Mouse (Mus musculus): Measurements from ENCODE around the gene St8sia1. TPM values are rescaled to one million over a fixed set of nuclear protein-coding genes. Genes with fewer than 3 reads are reported as not detected.
A peak's percentile ranks its signal among the peaks of the same experiment; 100 is the strongest.

St8sia1 gene
- polyA plus RNA-seq, 1 experiment from 2014 or later, result 3.4 TPM

GRCm38 (mm10) chr6:142792241-142792968 lies 171.8 kb downstream of the St8sia1 start:
- WGBS, result 23% methylated on average over 13 of the region's 13 CpGs
- no peak for DNase-seq (ENCODE audit: low spot score)
- no peaks in the 10 kb centered on the region for H3K36me3 ChIP-seq
- H3K27ac ChIP-seq, result no peak overlapping the region; the same call in 1 of the 2 replicates
- H3K4me1 ChIP-seq, result peaks cover 34% of the 10 kb centered on the region
- H3K9me3 ChIP-seq, result no peaks in the 10 kb centered on the region
- H3K27me3 ChIP-seq (ENCODE audit: insufficient read depth, poor library complexity, severe bottlenecking), result no peaks in the 10 kb centered on the region
- H3K4me3 ChIP-seq, result 0 out of 2 replicates have a peak overlapping the region, but pooled peaks have one; percentile 1

DNA sequence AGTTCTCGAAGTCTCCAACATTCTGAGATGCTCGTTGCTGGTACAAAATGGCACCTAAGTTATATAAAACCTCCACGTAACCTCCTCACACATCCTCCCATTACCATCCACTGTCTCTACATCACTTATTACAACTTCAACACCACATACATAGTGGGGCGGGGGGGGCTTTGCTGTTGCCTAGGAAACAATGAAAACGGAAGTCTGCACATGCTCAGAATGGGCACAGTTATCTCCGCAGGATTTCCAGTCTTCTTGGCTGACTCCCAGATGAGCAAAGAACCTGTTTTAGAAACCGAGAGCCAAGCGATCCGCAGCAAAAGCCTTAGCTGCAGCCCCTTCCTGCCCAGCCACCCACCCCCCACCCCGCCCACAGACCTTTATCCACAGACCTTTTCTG lies 174.5 kb downstream of the St8sia1 start:
- no peak for DNase-seq (ENCODE audit: low spot score)
- no peak overlapping the region for H3K4me3 ChIP-seq
- H3K36me3 ChIP-seq, result no peaks in the 10 kb centered on the region
- WGBS, result 86% methylated on average over 10 of the region's 10 CpGs
- no peaks in the 10 kb centered on the region for H3K27me3 ChIP-seq (ENCODE audit: insufficient read depth, poor library complexity, severe bottlenecking)
- peaks cover 25% of the 10 kb centered on the region for H3K4me1 ChIP-seq
- H3K27ac ChIP-seq, result no peak overlapping the region
- no peaks in the 10 kb centered on the region for H3K9me3 ChIP-seq

GRCm38 (mm10) chr6:142788042-142788987 lies 175.9 kb downstream of the St8sia1 start:
- no peaks in the 10 kb centered on the region for H3K36me3 ChIP-seq
- no peak overlapping the region for H3K27ac ChIP-seq
- WGBS, result 46% methylated on average over 18 of the region's 18 CpGs
- H3K4me3 ChIP-seq, result no peak overlapping the region; the same call in 1 of the 2 replicates
- H3K4me1 ChIP-seq, result peaks cover 15% of the 10 kb centered on the region
- peak; percentile 74 for DNase-seq (ENCODE audit: low spot score)
- no peaks in the 10 kb centered on the region for H3K9me3 ChIP-seq
- H3K27me3 ChIP-seq (ENCODE audit: insufficient read depth, poor library complexity, severe bottlenecking), result no peaks in the 10 kb centered on the region

DNA sequence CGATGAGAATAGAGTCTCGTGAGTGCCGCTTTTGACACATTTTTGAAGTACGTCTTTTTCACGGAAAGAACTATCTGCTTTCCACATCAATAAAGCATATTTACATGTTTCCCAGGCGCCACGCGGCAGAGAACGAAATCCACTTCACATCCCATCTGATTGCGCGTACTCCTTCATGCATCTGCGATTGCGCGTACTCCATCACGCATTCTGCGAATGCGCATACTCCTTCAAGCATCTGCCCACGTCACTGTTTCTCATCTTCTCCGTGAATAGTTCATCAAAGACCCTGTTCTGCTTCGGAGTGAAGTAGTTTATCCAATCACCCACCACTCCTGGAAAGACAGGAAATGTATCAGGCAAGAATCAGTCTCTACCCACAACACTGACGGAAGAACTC lies 178.1 kb downstream of the St8sia1 start:
- Histone ChIP-seq H3K4me1 (0 out of 2 replicates have a peak, but pooled peaks cover 6% of the 10 kb centered on the region), H3K4me3 (no peak overlapping the region), H3K36me3 (no peaks in the 10 kb centered on the region), H3K27ac (no peak overlapping the region), H3K27me3 (ENCODE audit: insufficient read depth, poor library complexity, severe bottlenecking) (no peaks in the 10 kb centered on the region), H3K9me3 (no peaks in the 10 kb centered on the region)
- DNase-seq (ENCODE audit: low spot score), result no peak
- 85% methylated on average over 21 of the region's 21 CpGs for WGBS

GRCm38 (mm10) chr6:142785343-142785742 lies 178.9 kb downstream of the St8sia1 start:
- Histone ChIP-seq H3K27me3 (ENCODE audit: insufficient read depth, poor library complexity, severe bottlenecking) (no peaks in the 10 kb centered on the region), H3K4me3 (no peak overlapping the region), H3K9me3 (no peaks in the 10 kb centered on the region), H3K27ac (no peak overlapping the region), H3K4me1 (0 out of 2 replicates have a peak, but pooled peaks cover 6% of the 10 kb centered on the region), H3K36me3 (no peaks in the 10 kb centered on the region)
- 34% methylated on average over 4 of the region's 4 CpGs for WGBS
- peak; percentile 79 for DNase-seq (ENCODE audit: low spot score)

- no peak overlapping the region for H3K27ac ChIP-seq
- no peaks in the 10 kb centered on the region for H3K27me3 ChIP-seq (ENCODE audit: insufficient read depth, poor library complexity, severe bottlenecking)
- no peaks in the 10 kb centered on the region for H3K36me3 ChIP-seq
- no peak overlapping the region for H3K4me3 ChIP-seq
- peaks cover 14% of the 10 kb centered on the region for H3K4me1 ChIP-seq
- no peaks in the 10 kb centered on the region for H3K9me3 ChIP-seq
- DNase-seq (ENCODE audit: low spot score), result no peak
- WGBS, result 67% methylated on average over 7 of the region's 7 CpGs
Observed at GRCm38 (mm10) chr6:142781286-142781685, 183.0 kb downstream of the St8sia1 start.

- DNase-seq (ENCODE audit: low spot score), result no peak
- WGBS, result 84% methylated on average over 4 of the region's 4 CpGs
- Histone ChIP-seq H3K4me3 (no peak overlapping the region), H3K4me1 (peaks cover 20% of the 10 kb centered on the region), H3K36me3 (no peaks in the 10 kb centered on the region), H3K27me3 (ENCODE audit: insufficient read depth, poor library complexity, severe bottlenecking) (no peaks in the 10 kb centered on the region), H3K9me3 (no peaks in the 10 kb centered on the region), H3K27ac (no peak overlapping the region)
Observed at GRCm38 (mm10) chr6:142780574-142781033, 183.6 kb downstream of the St8sia1 start.

DNA sequence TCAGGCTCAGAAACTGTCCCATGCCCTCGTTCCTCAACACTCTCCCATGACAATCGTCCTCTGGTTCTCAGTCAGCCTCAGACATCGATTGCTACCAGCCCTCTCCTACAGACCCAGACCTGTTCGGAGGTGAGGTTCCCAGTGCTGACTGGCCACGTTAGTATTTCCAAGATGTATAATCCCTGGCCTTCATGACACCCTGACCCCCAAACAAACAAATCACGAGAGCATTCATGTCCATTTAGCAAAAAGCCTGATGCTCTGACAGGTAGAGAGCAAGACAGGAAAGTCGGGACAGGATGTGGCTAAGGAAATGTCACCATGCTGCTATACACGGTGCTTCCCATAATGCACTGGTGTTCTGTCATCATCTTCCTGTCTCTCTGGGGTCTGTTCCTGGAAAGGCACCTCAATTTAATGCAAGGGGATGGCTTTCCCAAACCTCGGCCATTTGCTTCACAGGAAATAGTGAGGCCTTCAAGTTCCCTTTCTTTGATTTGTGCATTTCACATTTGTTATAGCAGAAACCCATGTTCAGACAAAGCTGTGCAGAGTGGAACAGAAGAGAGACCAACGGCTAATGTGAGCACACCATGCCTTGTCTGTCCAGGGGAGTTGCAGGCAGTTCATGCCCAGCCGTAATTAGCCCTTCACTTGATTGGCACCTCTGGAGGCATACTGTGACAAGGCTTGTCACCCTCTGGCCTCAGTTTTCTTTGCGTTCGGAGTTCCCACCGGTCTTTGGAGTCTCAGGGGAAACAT lies 184.3 kb downstream of the St8sia1 start:
- no peaks in the 10 kb centered on the region for H3K9me3 ChIP-seq
- no peaks in the 10 kb centered on the region for H3K27me3 ChIP-seq (ENCODE audit: insufficient read depth, poor library complexity, severe bottlenecking)
- WGBS, result 71% methylated on average over 14 of the region's 14 CpGs
- no peak overlapping the region for H3K4me3 ChIP-seq
- no peak for DNase-seq (ENCODE audit: low spot score)
- H3K4me1 ChIP-seq, result peaks cover 20% of the 10 kb centered on the region
- no peak overlapping the region for H3K27ac ChIP-seq
- H3K36me3 ChIP-seq, result 0 out of 2 replicates have a peak, but pooled peaks cover 2% of the 10 kb centered on the region

GRCm38 (mm10) chr6:142779045-142779811 lies 185.0 kb downstream of the St8sia1 start:
- Histone ChIP-seq H3K4me3 (no peak overlapping the region), H3K9me3 (no peaks in the 10 kb centered on the region), H3K4me1 (peaks cover 20% of the 10 kb centered on the region), H3K27me3 (ENCODE audit: insufficient read depth, poor library complexity, severe bottlenecking) (no peaks in the 10 kb centered on the region), H3K36me3 (peaks cover 9% of the 10 kb centered on the region; the same call in 1 of the 2 replicates), H3K27ac (no peak overlapping the region)
- no peak for DNase-seq (ENCODE audit: low spot score)
- WGBS, result 50% methylated on average over 11 of the region's 11 CpGs

- 24% methylated on average over 4 of the region's 4 CpGs for WGBS
- no peaks in the 10 kb centered on the region for H3K27me3 ChIP-seq (ENCODE audit: insufficient read depth, poor library complexity, severe bottlenecking)
Observed at GRCm38 (mm10) chr6:142776935-142777334, 187.3 kb downstream of the St8sia1 start.

DNA sequence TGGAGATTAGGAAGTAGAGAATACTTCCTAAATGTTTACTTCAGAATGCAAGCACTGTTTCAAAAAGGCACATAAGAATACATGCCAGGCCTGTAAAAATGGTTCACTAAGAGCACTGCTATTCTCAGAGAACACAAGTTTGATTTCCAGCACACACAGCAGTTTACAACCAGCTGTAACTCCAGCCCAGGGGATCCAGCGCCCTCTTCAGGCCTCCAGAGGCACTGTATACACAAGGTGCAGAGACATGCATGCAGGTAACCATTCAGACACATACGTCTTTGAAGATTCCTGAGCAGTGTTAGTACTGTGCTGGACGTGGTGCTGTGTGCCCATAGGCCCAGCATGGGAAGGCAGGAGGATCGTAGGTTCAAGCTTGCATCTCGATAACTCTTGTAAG lies 190.7 kb downstream of the St8sia1 start:
- H3K4me1 ChIP-seq, result peaks cover 40% of the 10 kb centered on the region
- WGBS, result 89% methylated on average over 5 of the region's 5 CpGs
- H3K9me3 ChIP-seq, result no peaks in the 10 kb centered on the region
- no peak overlapping the region for H3K27ac ChIP-seq
- H3K27me3 ChIP-seq (ENCODE audit: insufficient read depth, poor library complexity, severe bottlenecking), result no peaks in the 10 kb centered on the region
- H3K36me3 ChIP-seq, result peaks cover 56% of the 10 kb centered on the region
- DNase-seq (ENCODE audit: low spot score), result no peak
- no peak overlapping the region for H3K4me3 ChIP-seq

More at GRCm38 (mm10) chr6:142776935-142777334, 187.3 kb downstream of the St8sia1 start:
- Histone ChIP-seq H3K4me1 (peaks cover 20% of the 10 kb centered on the region), H3K27ac (0 out of 2 replicates have a peak overlapping the region, but pooled peaks have one; percentile 6), H3K4me3 (no peak overlapping the region), H3K9me3 (no peaks in the 10 kb centered on the region), H3K36me3 (peaks cover 32% of the 10 kb centered on the region)
- no peak for DNase-seq (ENCODE audit: low spot score)

DNA sequence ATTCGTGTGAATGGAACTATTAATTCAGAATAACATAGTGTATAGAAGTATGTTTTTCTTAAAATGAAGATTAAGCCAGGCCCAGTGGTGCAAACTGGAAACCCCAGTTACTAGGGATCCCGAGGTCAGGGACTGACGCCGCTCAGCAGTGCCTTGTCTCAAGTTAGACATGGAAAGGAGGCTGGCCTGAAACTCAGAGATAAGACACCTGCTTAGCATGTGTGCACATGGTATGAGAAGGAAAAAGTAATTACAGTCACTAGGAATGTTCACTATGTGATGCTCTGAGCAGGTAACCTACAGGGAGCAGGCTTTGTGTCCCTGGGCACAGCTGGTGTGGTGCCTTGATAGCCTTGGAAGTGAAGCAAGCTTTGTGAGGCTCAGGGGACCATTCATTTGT lies 192.6 kb downstream of the St8sia1 start:
- no peak overlapping the region for H3K4me3 ChIP-seq
- no peaks in the 10 kb centered on the region for H3K9me3 ChIP-seq
- DNase-seq (ENCODE audit: low spot score), result no peak
- 85% methylated on average over 4 of the region's 4 CpGs for whole genome bisulfite sequencing
- peaks cover 74% of the 10 kb centered on the region for H3K36me3 ChIP-seq
- H3K4me1 ChIP-seq, result peaks cover 39% of the 10 kb centered on the region
- no peak overlapping the region for H3K27ac ChIP-seq
- no peaks in the 10 kb centered on the region for H3K27me3 ChIP-seq (ENCODE audit: insufficient read depth, poor library complexity, severe bottlenecking)

Data from heart, embryonic 10.5 days (tissue).